Mouse (Mus musculus) B cell, adult 62 days (primary cell): ENCODE measurements around the gene Grhl1. TPM values are rescaled to one million over a fixed set of nuclear protein-coding genes. Genes with fewer than 3 reads are reported as not detected.

ENCODE experiments used
- total RNA-seq: library from RNA; stranded (reverse); gene quantifications from 4 replicates; pipeline ENCODE4 v1.2.4, GENCODE M21; 2023

The Grhl1 gene
- total RNA-seq, result 1.2 to 2.2 TPM (median 1.7 TPM) in 4 replicates

GRCm38 (mm10) chr12:24571523-24572392, at the start of gene Grhl1:
Grhl1 (plus strand) TSS chr12:24572283.

GRCm38 (mm10) chr12:24651063-24651557, 79.0 kb downstream of the Grhl1 start, which contains the start of gene Klf11:
Klf11 (plus strand) TSS chr12:24651274.

Other genes with a start within 250 kb of the Grhl1 start
- 34.3 to 41.3 TPM (median 36.8 TPM) in 4 replicates for gene Taf1b, start 73.9 kb upstream of the Grhl1 start, total RNA-seq
- 46.8 to 53.5 TPM (median 50.0 TPM) in 4 replicates for gene Klf11, start 79.0 kb downstream of the Grhl1 start, total RNA-seq
- not detected in 4 replicates for gene Cys1, start 109.5 kb downstream of the Grhl1 start, total RNA-seq
- 3.0 to 8.4 TPM (median 4.4 TPM) in 4 replicates for gene Rrm2, start 136.0 kb downstream of the Grhl1 start, total RNA-seq